11 mouse cellular contexts compared by ENCODE assay signal in genomic region chr10:116653511-116653945, GRCm38 (mm10).
A peak's percentile ranks its signal among the peaks of the same experiment; 100 is the strongest.
DNase-seq lines count a peak whose midpoint lies in the region; ATAC-seq and TF ChIP-seq lines count a peak whose summit lies in the region.
"Had no signal": no experiment of that assay in that cellular context is flagged by ENCODE, and none has a peak within 500 bp of the region (broad histone marks: within the 10 kb centered on the region; RNA-seq: fewer than 3 reads in every experiment).

No protein-coding gene starts in this region.

- H3K36me3 ChIP-seq in heart, adult 2 months (ENCODE audit: control insufficient read depth, insufficient read depth, low read length), result no peaks in the 10 kb centered on the region

- TF ChIP-seq CTCF in heart, adult 2 months (IDR thresholded peaks at IDR 0.05), result no peak

- ATAC-seq in megakaryocyte, adult 5-6 weeks (ENCODE audit: poor library complexity, severe bottlenecking), result no peak
- ATAC-seq in megakaryocyte-erythroid progenitor cell, adult 5-6 weeks (replicated peaks; ENCODE audit: low FRiP score, low TSS enrichment, poor library complexity, severe bottlenecking), result no peak
- ATAC-seq: liver, postnatal 0 days had no signal

- no peak overlapping the region for H3K27ac ChIP-seq in heart, adult 2 months

- no peaks in the 10 kb centered on the region for H3K27me3 ChIP-seq in heart, adult 2 months (ENCODE audit: control insufficient read depth, insufficient read depth, low read length)

- no peak overlapping the region for H3K9ac ChIP-seq in heart, adult 2 months (ENCODE audit: low read depth, low read length)
- H3K9ac ChIP-seq: liver, postnatal 0 days had no signal

- no peaks in the 10 kb centered on the region for H3K79me2 ChIP-seq in heart, adult 2 months (replicated peaks; ENCODE audit: control insufficient read depth, insufficient read depth, low read length)

- TF ChIP-seq EP300 in heart, adult 2 months (IDR thresholded peaks at IDR 0.05; ENCODE audit: insufficient read depth, low read depth, low read length), result no peak

- no peak for TF ChIP-seq POLR2A in heart, adult 2 months (IDR thresholded peaks at IDR 0.05; ENCODE audit: insufficient read depth, low read depth, low read length)

- no peaks in the 10 kb centered on the region for H3K4me1 ChIP-seq in heart, adult 2 months (ENCODE audit: control insufficient read depth, insufficient read depth, low read length)

- WGBS in heart, adult 2 months, result 87% methylated on average over 12 of the region's 12 CpGs

- DNase-seq in ES-CJ7 (ENCODE audit: low read depth, low spot score) (peak; percentile 68), ZHBTc4 (ENCODE audit: low read depth, low spot score) (peak; percentile 73)
- DNase-seq in frontal cortex, postnatal 10 days (ENCODE audit: low spot score in 2 of 2), result peak; percentile 25
- DNase-seq in left cerebral cortex, postnatal 14 days (ENCODE audit: low spot score in 2 of 2), result peak; percentile 73 to 76
- DNase-seq in heart, adult 2 months, result no peak
- DNase-seq in thymus, postnatal 14 days, result no peak
- DNase-seq: adrenal gland, postnatal 25 days; gastrocnemius, postnatal 36 days; liver, postnatal 0 days had no signal

- intact Hi-C loops in left cerebral cortex, postnatal 14 days (cut with DNase I), result no loop called here
- intact Hi-C loops in heart, adult 2 months (cut with DNase I), result no loop called here

- H3K4me3 ChIP-seq in heart, adult 2 months, result no peak overlapping the region

Comparison
In these comparisons a context has a peak if more than half of its experiments do, and no peak if none do; other contexts are left out.
1. DNase-seq: peak in ES-CJ7 (single experiment), ZHBTc4 (single experiment), frontal cortex, postnatal 10 days (2 of 2) and left cerebral cortex, postnatal 14 days (2 of 2); none in heart, adult 2 months (0 of 2) and thymus, postnatal 14 days (single experiment).